Mouse (Mus musculus): ENCODE measurements around the gene Heatr9. TPM values are rescaled to one million over a fixed set of nuclear protein-coding genes. Genes with fewer than 3 reads are reported as not detected.
A peak's percentile ranks its signal among the peaks of the same experiment; 100 is the strongest.

The Heatr9 gene
- polyA plus RNA-seq, 1 experiment from 2014 or later: not detected

DNA sequence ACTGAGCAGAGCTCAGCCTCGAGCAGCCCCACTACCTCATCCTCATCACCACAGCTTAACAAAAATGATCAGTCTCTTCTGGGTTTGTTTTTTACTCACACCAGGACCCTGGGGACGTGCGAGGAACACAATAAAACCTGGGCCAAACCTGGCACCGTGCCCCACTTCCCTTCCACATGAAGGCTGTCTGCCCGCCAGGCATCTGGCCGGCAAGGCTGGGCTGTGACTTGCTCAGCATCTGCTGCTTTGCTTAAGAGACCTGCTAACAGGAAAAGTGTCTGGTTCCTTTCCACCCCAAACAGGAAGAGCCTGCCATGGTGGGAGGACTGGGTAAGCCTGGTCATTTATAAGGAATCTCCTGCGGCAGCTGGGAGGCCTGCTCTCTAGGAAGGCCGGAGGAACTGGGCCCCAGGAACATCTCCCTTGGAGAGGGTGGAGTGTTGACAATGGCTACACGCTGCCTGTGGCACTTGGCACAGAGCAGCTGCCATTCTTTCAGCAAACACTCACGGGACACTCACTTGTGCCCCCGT lies 54.8 kb downstream of the Heatr9 start:
- no peak overlapping the region for H3K9ac ChIP-seq (ENCODE audit: low read length)
- ATAC-seq (peak; percentile 64), DNase-seq (ENCODE audit: low spot score) (peak; percentile 76)
- peaks cover 8% of the 10 kb centered on the region; the same call in 1 of the 2 replicates for H3K4me1 ChIP-seq (ENCODE audit: control insufficient read depth, insufficient read depth, low read length)
- H3K9me3 ChIP-seq (replicated peaks; ENCODE audit: control insufficient read depth, low read length): no peaks in the 10 kb centered on the region
- no peak overlapping the region for H3K4me2 ChIP-seq (ENCODE audit: low read length)
- peaks cover 16% of the 10 kb centered on the region for H3K27me3 ChIP-seq (replicated peaks; ENCODE audit: control insufficient read depth, insufficient read depth, low read length)
- H3K4me3 ChIP-seq (ENCODE audit: low read depth, low read length): no peak overlapping the region
- no peaks in the 10 kb centered on the region for H3K36me3 ChIP-seq (ENCODE audit: control insufficient read depth, insufficient read depth, low read length)
- H3K27ac ChIP-seq (ENCODE audit: low read depth, low read length): no peak overlapping the region; the same call in 1 of the 2 replicates
- 40% methylated on average over 11 of the region's 11 CpGs for WGBS

DNA sequence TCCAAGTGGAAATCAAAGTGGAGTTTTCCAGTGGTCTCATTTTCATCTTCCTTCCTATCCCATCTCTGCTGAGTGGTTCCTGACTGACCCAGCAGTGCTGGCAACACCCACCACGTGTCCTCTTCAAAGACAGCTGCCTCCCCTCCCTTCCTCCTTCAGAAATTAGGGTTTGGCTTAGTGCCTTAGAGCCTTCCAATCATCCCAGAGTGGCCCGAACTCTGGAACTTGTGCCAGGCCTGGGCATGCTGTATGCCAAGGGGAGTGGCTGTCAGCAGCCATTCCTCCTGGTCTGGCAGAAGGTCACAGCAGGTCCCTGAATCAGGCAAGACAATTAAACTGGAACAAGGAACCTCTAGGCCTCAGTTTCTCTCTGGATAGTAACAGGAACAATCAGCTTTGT lies 56.0 kb downstream of the Heatr9 start:
- Histone ChIP-seq H3K4me1 (ENCODE audit: control insufficient read depth, insufficient read depth, low read length) (peaks cover 8% of the 10 kb centered on the region; the same call in 1 of the 2 replicates), H3K27ac (ENCODE audit: low read depth, low read length) (no peak overlapping the region), H3K4me2 (ENCODE audit: low read length) (no peak overlapping the region), H3K4me3 (ENCODE audit: low read depth, low read length) (no peak overlapping the region), H3K36me3 (ENCODE audit: control insufficient read depth, insufficient read depth, low read length) (no peaks in the 10 kb centered on the region), H3K27me3 (replicated peaks; ENCODE audit: control insufficient read depth, insufficient read depth, low read length) (peaks cover 16% of the 10 kb centered on the region), H3K9ac (ENCODE audit: low read length) (no peak overlapping the region), H3K9me3 (replicated peaks; ENCODE audit: control insufficient read depth, low read length) (no peaks in the 10 kb centered on the region)
- DNase-seq (ENCODE audit: low spot score): peak; percentile 59
- whole genome bisulfite sequencing: 18% methylated on average over 2 of the region's 2 CpGs
- ATAC-seq: no peak

DNA sequence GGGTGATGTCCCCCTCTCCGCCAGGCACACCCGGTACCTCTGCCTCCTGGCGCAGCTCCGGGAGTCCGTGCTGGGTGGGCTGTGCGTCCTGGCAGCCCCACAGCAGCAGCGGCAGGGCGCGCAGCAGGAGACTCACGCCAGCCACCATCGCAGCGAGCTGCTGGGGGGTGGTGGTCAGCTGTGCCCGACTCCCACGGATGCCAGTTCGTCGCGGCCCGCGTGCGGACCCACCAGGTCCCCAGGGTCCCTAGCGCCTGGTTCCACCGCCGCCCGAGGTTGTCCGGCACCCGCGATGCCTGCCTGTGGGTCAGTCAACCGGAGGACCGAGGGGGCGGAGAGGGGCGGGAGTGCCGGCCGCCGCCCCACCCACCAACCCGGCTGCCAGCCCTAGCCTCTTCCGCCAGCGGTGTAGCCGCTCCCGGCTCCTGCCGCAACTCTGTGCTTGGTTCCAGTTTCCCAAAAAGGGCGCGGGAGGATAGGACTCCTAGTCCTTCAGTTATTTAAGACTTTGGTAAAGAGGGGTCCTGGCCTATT lies 59.2 kb downstream of the Heatr9 start, which contains the start of gene Mmp28:
Gene Mmp28, minus strand, starts transcription at position 361 of the 534 bp plus-strand sequence.
- WGBS: under 1% methylated on average over 37 of the region's 42 CpGs
- H3K4me2 ChIP-seq (ENCODE audit: low read length): peak within 1 kb of the TSS; percentile 90
- peak within 1 kb of the TSS; percentile 68 for H3K9ac ChIP-seq (ENCODE audit: low read length)
- H3K9me3 ChIP-seq (replicated peaks; ENCODE audit: control insufficient read depth, low read length): no peaks in the 10 kb centered on the region
- H3K4me3 ChIP-seq (ENCODE audit: low read depth, low read length): peak within 1 kb of the TSS; percentile 41
- DNase-seq (ENCODE audit: low spot score) (no peak), ATAC-seq (no peak; the same call in 1 of the 2 replicates)
- H3K27ac ChIP-seq (ENCODE audit: low read depth, low read length): no peak within 1 kb of the TSS
- H3K36me3 ChIP-seq (ENCODE audit: control insufficient read depth, insufficient read depth, low read length): no peaks in the 10 kb centered on the region
- H3K4me1 ChIP-seq (ENCODE audit: control insufficient read depth, insufficient read depth, low read length): peaks cover 8% of the 10 kb centered on the region; the same call in 1 of the 2 replicates
- H3K27me3 ChIP-seq (replicated peaks; ENCODE audit: control insufficient read depth, insufficient read depth, low read length): peaks cover 21% of the 10 kb centered on the region

Other genes starting within 250 kb of the Heatr9 start
- gene Slfn14, start 235.4 kb downstream of the Heatr9 start, polyA plus RNA-seq (2014; fragmentation: Nextera tagmentation; extraction: Ambion mirVana): not detected in 2 replicates
- gene Ap2b1, start 223.2 kb downstream of the Heatr9 start, polyA plus RNA-seq (2014; fragmentation: Nextera tagmentation; extraction: Ambion mirVana): 107 and 139 TPM in 2 replicates
- gene Pex12, start 219.6 kb downstream of the Heatr9 start, polyA plus RNA-seq (2014; fragmentation: Nextera tagmentation; extraction: Ambion mirVana): 18.0 and 23.3 TPM in 2 replicates
- gene Rasl10b, start 113.0 kb downstream of the Heatr9 start, polyA plus RNA-seq (2014; fragmentation: Nextera tagmentation; extraction: Ambion mirVana): 7.9 and 12.3 TPM in 2 replicates
- 0.32 and 0.38 TPM in 2 replicates for gene Gas2l2, start 92.7 kb downstream of the Heatr9 start, polyA plus RNA-seq (2014; fragmentation: Nextera tagmentation; extraction: Ambion mirVana)
- 0.36 TPM in 1 of 2 replicates, not detected in the other for gene 1700020L24Rik, start 84.5 kb downstream of the Heatr9 start, polyA plus RNA-seq (2014; fragmentation: Nextera tagmentation; extraction: Ambion mirVana)
- gene Mmp28, start 59.1 kb downstream of the Heatr9 start, polyA plus RNA-seq (2014; fragmentation: Nextera tagmentation; extraction: Ambion mirVana): 1.8 and 2.2 TPM in 2 replicates
- gene Taf15, start 49.1 kb downstream of the Heatr9 start, polyA plus RNA-seq (2014; fragmentation: Nextera tagmentation; extraction: Ambion mirVana): 8.1 and 10.2 TPM in 2 replicates
- gene Ccl5, start 8.3 kb upstream of the Heatr9 start, polyA plus RNA-seq (2014; fragmentation: Nextera tagmentation; extraction: Ambion mirVana): 0.33 and 0.46 TPM in 2 replicates
- 1.2 and 2.0 TPM in 2 replicates for gene Ccl9, start 56.5 kb upstream of the Heatr9 start, polyA plus RNA-seq (2014; fragmentation: Nextera tagmentation; extraction: Ambion mirVana)
- 1.3 and 1.6 TPM in 2 replicates for gene Ccl6, start 70.9 kb upstream of the Heatr9 start, polyA plus RNA-seq (2014; fragmentation: Nextera tagmentation; extraction: Ambion mirVana)
- gene Rpl9-ps1, start 123.4 kb upstream of the Heatr9 start, polyA plus RNA-seq (2014; fragmentation: Nextera tagmentation; extraction: Ambion mirVana): not detected in 2 replicates
- 0.55 and 1.1 TPM in 2 replicates for gene Ccl3, start 127.2 kb upstream of the Heatr9 start, polyA plus RNA-seq (2014; fragmentation: Nextera tagmentation; extraction: Ambion mirVana)
- gene Ccl4, start 140.4 kb upstream of the Heatr9 start, polyA plus RNA-seq (2014; fragmentation: Nextera tagmentation; extraction: Ambion mirVana): 0.56 TPM in 1 of 2 replicates, not detected in the other
- gene Wfdc17, start 181.8 kb upstream of the Heatr9 start, polyA plus RNA-seq (2014; fragmentation: Nextera tagmentation; extraction: Ambion mirVana): not detected in 2 replicates
- not detected in 2 replicates for gene Wfdc18, start 186.8 kb upstream of the Heatr9 start, polyA plus RNA-seq (2014; fragmentation: Nextera tagmentation; extraction: Ambion mirVana)
- gene Wfdc21, start 224.8 kb upstream of the Heatr9 start, polyA plus RNA-seq (2014; fragmentation: Nextera tagmentation; extraction: Ambion mirVana): not detected in 2 replicates
- 27.8 and 29.7 TPM in 2 replicates for gene Heatr6, start 231.5 kb upstream of the Heatr9 start, polyA plus RNA-seq (2014; fragmentation: Nextera tagmentation; extraction: Ambion mirVana)

Measured in forebrain, embryonic 14.5 days (tissue).